Mouse (Mus musculus): ENCODE results near the gene Gsto1. TPM values are rescaled to one million over a fixed set of nuclear protein-coding genes. Genes with fewer than 3 reads are reported as not detected.
A peak's percentile ranks its signal among the peaks of the same experiment; 100 is the strongest.

Gsto1 gene
- polyA plus RNA-seq, 1 experiment from 2014 or later, result 147 TPM

- no peak overlapping the region for H3K4me3 ChIP-seq (ENCODE audit: low read depth, low read length)
- H3K4me1 ChIP-seq (ENCODE audit: insufficient read depth, low read depth, low read length), result no peaks in the 10 kb centered on the region
- no peak for ATAC-seq
- peak; percentile 28 for DNase-seq (ENCODE audit: low spot score)
- 26% methylated on average over 10 of the region's 10 CpGs for WGBS
- H3K27ac ChIP-seq (ENCODE audit: low read length), result no peak overlapping the region
- no peak overlapping the region for H3K9ac ChIP-seq (replicated peaks; ENCODE audit: low read depth)
- peak; percentile 60 for TF ChIP-seq CTCF (IDR thresholded peaks at IDR 0.05)
- TF ChIP-seq EP300 (IDR thresholded peaks at IDR 0.05), result no peak
- no peak overlapping the region for H3K4me2 ChIP-seq (replicated peaks; ENCODE audit: low read depth, low read length)
- no peaks in the 10 kb centered on the region for H3K27me3 ChIP-seq (replicated peaks; ENCODE audit: insufficient read depth, low read length)
- no peaks in the 10 kb centered on the region for H3K36me3 ChIP-seq (ENCODE audit: insufficient read depth, low read length)
- H3K9me3 ChIP-seq (ENCODE audit: low read length), result no peaks in the 10 kb centered on the region
Measured at GRCm38 (mm10) chr19:47871515-47871914, 16.7 kb downstream of the Gsto1 start.

GRCm38 (mm10) chr19:47876252-47876651, 21.5 kb downstream of the Gsto1 start:
- Histone ChIP-seq H3K27ac (ENCODE audit: low read length) (no peak overlapping the region), H3K36me3 (ENCODE audit: insufficient read depth, low read length) (no peaks in the 10 kb centered on the region), H3K27me3 (replicated peaks; ENCODE audit: insufficient read depth, low read length) (no peaks in the 10 kb centered on the region), H3K4me3 (ENCODE audit: low read depth, low read length) (no peak overlapping the region), H3K4me1 (ENCODE audit: insufficient read depth, low read depth, low read length) (no peaks in the 10 kb centered on the region), H3K4me2 (replicated peaks; ENCODE audit: low read depth, low read length) (no peak overlapping the region), H3K9ac (replicated peaks; ENCODE audit: low read depth) (no peak overlapping the region), H3K9me3 (ENCODE audit: low read length) (no peaks in the 10 kb centered on the region)
- no peak for TF ChIP-seq CTCF (IDR thresholded peaks at IDR 0.05)
- TF ChIP-seq EP300 (IDR thresholded peaks at IDR 0.05), result no peak
- DNase-seq (ENCODE audit: low spot score), result no peak
- WGBS, result 41% methylated on average over 15 of the region's 15 CpGs
- no peak; the same call in 1 of the 2 replicates for ATAC-seq

- ATAC-seq (no peak), DNase-seq (ENCODE audit: low spot score) (no peak)
- no peaks in the 10 kb centered on the region for H3K36me3 ChIP-seq (ENCODE audit: insufficient read depth, low read length)
- H3K9ac ChIP-seq (replicated peaks; ENCODE audit: low read depth), result no peak overlapping the region
- no peak for TF ChIP-seq EP300 (IDR thresholded peaks at IDR 0.05)
- no peak for TF ChIP-seq CTCF (IDR thresholded peaks at IDR 0.05)
- peaks cover 7% of the 10 kb centered on the region; the same call in 1 of the 2 replicates for H3K4me1 ChIP-seq (ENCODE audit: insufficient read depth, low read depth, low read length)
- no peaks in the 10 kb centered on the region for H3K9me3 ChIP-seq (ENCODE audit: low read length)
- H3K4me3 ChIP-seq (ENCODE audit: low read depth, low read length), result no peak overlapping the region
- 71% methylated on average over 7 of the region's 7 CpGs for WGBS
- no peak overlapping the region for H3K27ac ChIP-seq (ENCODE audit: low read length)
- no peaks in the 10 kb centered on the region for H3K27me3 ChIP-seq (replicated peaks; ENCODE audit: insufficient read depth, low read length)
- H3K4me2 ChIP-seq (replicated peaks; ENCODE audit: low read depth, low read length), result no peak overlapping the region
Measured at GRCm38 (mm10) chr19:47881538-47881937, 26.8 kb downstream of the Gsto1 start.

- H3K4me1 ChIP-seq (ENCODE audit: insufficient read depth, low read depth, low read length), result peaks cover 8% of the 10 kb centered on the region; the same call in 1 of the 2 replicates
- no peaks in the 10 kb centered on the region for H3K27me3 ChIP-seq (replicated peaks; ENCODE audit: insufficient read depth, low read length)
- TF ChIP-seq CTCF (IDR thresholded peaks at IDR 0.05) (peak; percentile 100), EP300 (IDR thresholded peaks at IDR 0.05) (no peak)
- H3K36me3 ChIP-seq (ENCODE audit: insufficient read depth, low read length), result no peaks in the 10 kb centered on the region
- ATAC-seq (peak; percentile 34), DNase-seq (ENCODE audit: low spot score) (peak; percentile 90)
- H3K27ac ChIP-seq (ENCODE audit: low read length), result no peak overlapping the region
- H3K4me2 ChIP-seq (replicated peaks; ENCODE audit: low read depth, low read length), result no peak overlapping the region
- no peak overlapping the region for H3K9ac ChIP-seq (replicated peaks; ENCODE audit: low read depth)
- WGBS, result 21% methylated on average over 11 of the region's 11 CpGs
- H3K4me3 ChIP-seq (ENCODE audit: low read depth, low read length), result no peak overlapping the region
- no peaks in the 10 kb centered on the region for H3K9me3 ChIP-seq (ENCODE audit: low read length)
Measured at GRCm38 (mm10) chr19:47882151-47882881, 27.5 kb downstream of the Gsto1 start.

- H3K4me3 ChIP-seq (ENCODE audit: low read depth, low read length), result no peak overlapping the region
- H3K9me3 ChIP-seq (ENCODE audit: low read length), result no peaks in the 10 kb centered on the region
- 55% methylated on average over 9 of the region's 9 CpGs for WGBS
- DNase-seq (ENCODE audit: low spot score) (no peak), ATAC-seq (no peak)
- no peak for TF ChIP-seq EP300 (IDR thresholded peaks at IDR 0.05)
- no peak for TF ChIP-seq CTCF (IDR thresholded peaks at IDR 0.05)
- no peak overlapping the region for H3K27ac ChIP-seq (ENCODE audit: low read length)
- H3K36me3 ChIP-seq (ENCODE audit: insufficient read depth, low read length), result no peaks in the 10 kb centered on the region
- no peak overlapping the region for H3K4me2 ChIP-seq (replicated peaks; ENCODE audit: low read depth, low read length)
- no peak overlapping the region for H3K9ac ChIP-seq (replicated peaks; ENCODE audit: low read depth)
- no peaks in the 10 kb centered on the region for H3K27me3 ChIP-seq (replicated peaks; ENCODE audit: insufficient read depth, low read length)
- peaks cover 8% of the 10 kb centered on the region; the same call in 1 of the 2 replicates for H3K4me1 ChIP-seq (ENCODE audit: insufficient read depth, low read depth, low read length)
Measured at GRCm38 (mm10) chr19:47882882-47883254, 28.1 kb downstream of the Gsto1 start.

- Histone ChIP-seq H3K9ac (replicated peaks; ENCODE audit: low read depth) (no peak overlapping the region), H3K9me3 (ENCODE audit: low read length) (no peaks in the 10 kb centered on the region), H3K27ac (ENCODE audit: low read length) (no peak overlapping the region), H3K36me3 (ENCODE audit: insufficient read depth, low read length) (no peaks in the 10 kb centered on the region), H3K27me3 (replicated peaks; ENCODE audit: insufficient read depth, low read length) (no peaks in the 10 kb centered on the region), H3K4me2 (replicated peaks; ENCODE audit: low read depth, low read length) (no peak overlapping the region), H3K4me1 (ENCODE audit: insufficient read depth, low read depth, low read length) (peaks cover 8% of the 10 kb centered on the region; the same call in 1 of the 2 replicates), H3K4me3 (ENCODE audit: low read depth, low read length) (no peak overlapping the region)
- WGBS, result 71% methylated on average over 13 of the region's 13 CpGs
- DNase-seq (ENCODE audit: low spot score) (no peak), ATAC-seq (no peak)
- TF ChIP-seq EP300 (IDR thresholded peaks at IDR 0.05) (no peak), CTCF (IDR thresholded peaks at IDR 0.05) (no peak)
Measured at GRCm38 (mm10) chr19:47884296-47885085, 29.7 kb downstream of the Gsto1 start.
